Mouse (Mus musculus) C2C12 (cell line): ENCODE data around the gene Olfr639.

Experiments
- CEBPB ChIP-seq: IDR thresholded peaks from one replicate; pipeline ENCODE4 v1.6.1; 2011; ENCODE audit warnings: low read depth, mild to moderate bottlenecking, control low read depth, moderate library complexity
- CTCF ChIP-seq: IDR thresholded peaks from one replicate; pipeline ENCODE4 v1.5.1; 2011; ENCODE audit not compliant: control insufficient read depth, insufficient read depth, insufficient read length
- MAX ChIP-seq: IDR thresholded peaks from one replicate; pipeline ENCODE4 v1.6.1; 2011; ENCODE audit warnings: mild to moderate bottlenecking, control low read depth
- MYOD1 ChIP-seq: IDR thresholded peaks from one replicate; pipeline ENCODE4 v1.6.1; 2011; ENCODE audit warnings: low read depth; ENCODE audit not compliant: control insufficient read depth, insufficient read length
- USF1 ChIP-seq: IDR thresholded peaks from one replicate; pipeline ENCODE4 v1.6.1; 2011; ENCODE audit warnings: low read depth, mild to moderate bottlenecking, control low read depth, moderate library complexity

DNA sequence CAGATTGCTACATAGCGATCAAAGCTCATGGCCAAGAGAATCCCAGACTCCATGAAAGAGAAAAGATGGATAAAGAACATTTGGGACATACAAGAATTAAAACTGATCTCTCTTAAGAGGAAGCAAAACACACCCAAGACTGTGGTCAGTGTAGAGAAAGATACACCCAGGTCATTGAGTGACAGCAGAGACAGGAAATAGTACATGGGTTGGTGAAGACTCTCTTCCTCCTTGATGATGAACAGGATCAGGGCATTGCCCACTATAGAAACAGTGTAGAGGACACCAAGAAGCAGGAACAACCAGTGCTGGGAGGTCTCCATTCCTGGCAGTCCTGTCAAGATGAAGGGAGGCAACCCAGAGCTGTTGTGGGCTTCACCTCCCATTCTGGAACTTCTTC is 42.1 kb upstream of the Olfr639 start:
- TF ChIP-seq CTCF (no peak), CEBPB (no peak), MYOD1 (no peak), USF1 (no peak), MAX (no peak)
